Mouse (Mus musculus) limb, embryonic 14.5 days (tissue): ENCODE measurements around the gene Slc9a5. TPM values are rescaled to one million over a fixed set of nuclear protein-coding genes. Genes with fewer than 3 reads are reported as not detected.

Source experiments
- ATAC-seq: fragments of 200-750 bp; cut with Nextera tagmentation; 2 replicates; pipeline ENCODE4 v1.8.0; 2017; ENCODE audit warnings: low read depth, moderate number of reproducible peaks, moderate TSS enrichment; ENCODE audit not compliant: low FRiP score
- DNase-seq: peaks from one replicate; pipeline ENCODE4 v3.0.0-alpha.2; 2015; ENCODE audit warnings: low spot score
- H3K27ac ChIP-seq: fragments of 300-500 bp; sonication (generic); replicated peaks from 2 replicates; pipeline ENCODE4 v1.5.1; 2014; ENCODE audit warnings: low read depth, mild to moderate bottlenecking, low read length, moderate library complexity, mixed read lengths
- H3K27me3 ChIP-seq: fragments of 300-500 bp; sonication (generic); 2 replicates; pipeline ENCODE4 v1.6.1; 2014; ENCODE audit warnings: low read length, mixed read lengths; ENCODE audit not compliant: control insufficient read depth, insufficient read depth
- H3K36me3 ChIP-seq: fragments of 300-500 bp; sonication (generic); 2 replicates; pipeline ENCODE4 v1.6.1; 2014; ENCODE audit warnings: mild to moderate bottlenecking, low read length, moderate library complexity, mixed read lengths; ENCODE audit not compliant: control insufficient read depth, insufficient read depth
- H3K4me1 ChIP-seq: fragments of 300-500 bp; sonication (generic); 2 replicates; pipeline ENCODE4 v1.6.1; 2014; ENCODE audit warnings: antibody characterized with exemption, low read length, mixed read lengths; ENCODE audit not compliant: control insufficient read depth, insufficient read depth
- H3K4me2 ChIP-seq: fragments of 300-500 bp; sonication (generic); replicated peaks from 2 replicates; pipeline ENCODE4 v1.6.1; 2014; ENCODE audit warnings: low read depth, mild to moderate bottlenecking, low read length, moderate library complexity; ENCODE audit not compliant: severe bottlenecking
- H3K4me3 ChIP-seq: fragments of 300-500 bp; sonication (generic); replicated peaks from 2 replicates; pipeline ENCODE4 v1.5.1; 2014; ENCODE audit warnings: low read length
- H3K9ac ChIP-seq: fragments of 300-500 bp; sonication (generic); 2 replicates; pipeline ENCODE4 v1.6.1; 2014; ENCODE audit warnings: mild to moderate bottlenecking, low read depth, low read length, moderate library complexity; ENCODE audit not compliant: severe bottlenecking
- H3K9me3 ChIP-seq: fragments of 300-500 bp; sonication (generic); 2 replicates; pipeline ENCODE4 v1.6.1; 2016; ENCODE audit warnings: low read length; ENCODE audit not compliant: control insufficient read depth
- POLR2A ChIP-seq: fragments of 200-500 bp; IDR thresholded peaks from 2 replicates; pipeline ENCODE4 v1.8.0; 2012; ENCODE audit warnings: inconsistent platforms, mild to moderate bottlenecking, moderate library complexity, borderline replicate concordance; ENCODE audit not compliant: insufficient read depth, insufficient read length; ENCODE audit errors: extremely low read depth
- WGBS: fragments of 180-500 bp; shearing (Covaris S2); extraction: QIAGEN DNeasy Blood & Tissue Kit; methylation state at CpG from one replicate; pipeline ENCODE4 v1.1.7; 2014; 5-methylcytosine and 5-hydroxymethylcytosine counted together
- polyA plus RNA-seq, 2 experiments: library from polyadenylated mRNA; depleted of rRNA in 1 of 2; stranded (reverse) in 1 of 2; unstranded in 1 of 2; fragments of >200 nt; fragmentation: Nextera tagmentation in 1 of 2; extraction: Ambion mirVana in 1 of 2; gene quantifications; 2 replicates each; pipeline versions ENCODE4 v1.2.1 to v1.2.3; 2012 to 2014

Gene Slc9a5
- polyA plus RNA-seq (2012; rRNA removed): 43.5 and 58.8 TPM in 2 replicates
- 5.6 and 6.5 TPM in 2 replicates for polyA plus RNA-seq (2014; fragmentation: Nextera tagmentation; extraction: Ambion mirVana)

DNA sequence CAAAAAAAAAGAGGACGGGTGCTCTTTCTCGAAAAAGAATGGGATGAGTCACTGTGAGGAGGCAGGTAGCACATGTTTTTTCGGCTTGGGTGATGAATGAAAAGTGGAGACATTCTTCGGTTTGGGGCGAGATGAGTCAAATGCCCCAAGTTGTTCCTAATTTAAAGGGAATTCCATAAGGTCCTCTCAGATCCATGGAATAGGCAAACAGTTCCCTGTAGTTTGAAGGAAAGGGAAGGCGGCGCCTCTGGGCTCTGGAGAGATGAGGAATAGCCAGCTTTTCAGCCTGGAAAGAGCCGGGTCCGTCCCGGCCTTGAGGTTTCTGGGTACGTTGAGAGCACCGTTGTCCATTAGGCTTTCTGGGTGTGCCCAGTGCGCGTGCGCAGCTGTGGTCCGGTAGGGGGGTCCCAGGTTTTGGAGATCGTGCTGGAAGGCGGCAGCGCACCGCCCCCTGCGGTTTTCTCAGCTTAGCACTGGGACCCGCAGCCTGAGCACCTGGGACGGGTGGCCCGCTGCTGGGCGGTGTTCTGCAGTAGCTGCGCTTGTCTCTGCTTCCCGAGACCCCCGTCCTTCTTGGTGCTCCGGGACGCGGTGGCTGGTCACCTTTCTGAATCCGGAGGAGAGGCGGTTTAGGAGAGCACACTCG lies at the start of gene Slc9a5:
Gene Slc9a5, plus strand, starts transcription at position 394 of the 646 bp plus-strand sequence.
- under 1% methylated on average over 34 of the region's 34 CpGs for WGBS
- ATAC-seq (peak; percentile 8; the same call in 1 of the 2 replicates), DNase-seq (peak; percentile 80)
- Histone ChIP-seq H3K27me3 (no peaks in the 10 kb centered on the region), H3K9ac (peak within 1 kb of the TSS; percentile 70), H3K9me3 (no peaks in the 10 kb centered on the region), H3K4me3 (peak within 1 kb of the TSS; percentile 68), H3K4me2 (peak within 1 kb of the TSS; percentile 70), H3K27ac (peak within 1 kb of the TSS; percentile 76), H3K4me1 (peaks cover 16% of the 10 kb centered on the region), H3K36me3 (no peaks in the 10 kb centered on the region)
- no peak for TF ChIP-seq POLR2A

DNA sequence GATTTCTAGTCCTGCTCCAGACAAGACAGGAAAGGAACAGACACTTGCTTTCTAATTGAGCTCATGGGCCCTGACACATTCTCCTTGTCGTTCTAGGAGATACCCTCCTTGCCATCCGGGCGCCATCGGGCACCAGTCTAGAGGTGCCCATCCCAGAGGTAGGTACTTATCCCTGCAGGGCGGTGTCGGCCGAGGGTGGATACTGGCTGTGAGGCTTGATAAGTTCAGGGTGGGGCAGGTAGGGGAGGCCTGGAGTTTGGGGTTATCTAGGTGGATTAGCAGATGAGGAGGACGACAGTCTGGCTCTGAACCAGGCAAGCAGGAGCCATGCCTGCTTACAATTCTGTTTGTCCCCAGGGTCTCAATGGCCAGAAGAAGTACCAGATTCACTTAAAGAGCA lies 48.7 kb upstream of the Slc9a5 start:
- no peaks in the 10 kb centered on the region for H3K27me3 ChIP-seq
- no peaks in the 10 kb centered on the region for H3K9me3 ChIP-seq
- WGBS: 93% methylated on average over 8 of the region's 8 CpGs
- no peak overlapping the region for H3K9ac ChIP-seq
- no peak overlapping the region for H3K27ac ChIP-seq
- peaks cover 59% of the 10 kb centered on the region for H3K36me3 ChIP-seq
- H3K4me2 ChIP-seq: no peak overlapping the region
- no peak for TF ChIP-seq POLR2A
- H3K4me1 ChIP-seq: peaks cover 21% of the 10 kb centered on the region
- DNase-seq (no peak), ATAC-seq (no peak)
- H3K4me3 ChIP-seq: no peak overlapping the region

- Histone ChIP-seq H3K27ac (no peak overlapping the region), H3K4me2 (no peak overlapping the region)
- TF ChIP-seq POLR2A: no peak
Measured at GRCm38 (mm10) chr8:105303396-105303795, 45.2 kb upstream of the Slc9a5 start.

GRCm38 (mm10) chr8:105303874-105304273 lies 44.8 kb upstream of the Slc9a5 start:
- Histone ChIP-seq H3K4me2 (no peak overlapping the region), H3K27ac (no peak overlapping the region), H3K36me3 (peaks cover 77% of the 10 kb centered on the region), H3K27me3 (no peaks in the 10 kb centered on the region), H3K4me3 (no peak overlapping the region), H3K9ac (no peak overlapping the region), H3K9me3 (no peaks in the 10 kb centered on the region), H3K4me1 (peaks cover 20% of the 10 kb centered on the region)
- DNase-seq (no peak), ATAC-seq (no peak)
- WGBS: 81% methylated on average over 9 of the region's 9 CpGs
- no peak for TF ChIP-seq POLR2A

More at GRCm38 (mm10) chr8:105303396-105303795, 45.2 kb upstream of the Slc9a5 start:
- WGBS: 83% methylated on average over 8 of the region's 8 CpGs
- Histone ChIP-seq H3K4me3 (no peak overlapping the region), H3K27me3 (no peaks in the 10 kb centered on the region), H3K4me1 (peaks cover 25% of the 10 kb centered on the region), H3K36me3 (peaks cover 74% of the 10 kb centered on the region), H3K9me3 (no peaks in the 10 kb centered on the region), H3K9ac (no peak overlapping the region)
- ATAC-seq: no peak
- no peak for DNase-seq

DNA sequence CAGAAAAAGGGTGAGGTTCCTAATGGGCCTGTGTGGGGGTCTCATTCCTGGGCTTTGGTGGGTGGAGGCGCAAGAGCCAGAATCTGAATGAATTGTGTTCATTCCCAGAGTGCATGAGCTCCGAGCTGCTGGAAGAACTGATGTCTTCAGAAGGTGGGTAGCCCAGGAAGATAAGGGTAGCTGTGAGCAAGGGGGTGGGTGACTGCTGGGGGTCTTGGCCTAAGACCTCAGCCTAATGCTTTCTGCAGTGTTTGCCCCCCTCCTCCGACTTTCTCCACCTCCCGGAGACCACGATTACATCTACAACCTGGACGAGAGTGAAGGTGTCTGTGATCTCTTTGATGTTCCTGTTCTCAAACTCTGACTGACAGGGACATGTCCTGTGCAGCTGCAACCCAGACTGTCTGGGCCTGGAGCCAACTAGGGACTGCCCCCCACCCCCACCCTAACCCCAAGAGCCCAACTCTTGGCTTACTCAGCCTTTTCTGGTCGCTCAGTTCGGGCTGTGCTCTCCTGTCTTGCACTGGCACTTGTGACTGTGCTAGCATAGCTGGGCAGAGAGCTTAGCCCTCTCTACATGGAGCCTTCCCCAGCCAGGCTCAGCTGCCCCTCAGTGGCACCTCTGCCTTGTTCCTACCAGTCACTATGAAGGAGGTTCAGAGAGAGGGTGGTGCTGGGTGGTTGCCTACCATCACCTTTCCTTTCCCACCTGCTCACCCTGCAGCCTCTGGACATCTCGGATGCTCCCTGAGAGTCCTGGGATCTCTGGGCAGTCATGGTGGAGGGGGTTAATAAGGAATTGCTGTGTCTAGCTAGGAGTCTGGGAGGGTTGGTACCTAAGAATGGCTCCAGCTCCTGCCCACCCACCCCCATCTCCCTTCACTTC lies 44.1 kb upstream of the Slc9a5 start:
- no peak for TF ChIP-seq POLR2A
- peak overlapping the region; percentile 66; the same call in 1 of the 2 replicates for H3K4me2 ChIP-seq
- no peaks in the 10 kb centered on the region for H3K27me3 ChIP-seq
- peaks cover 18% of the 10 kb centered on the region for H3K4me1 ChIP-seq
- peaks cover 77% of the 10 kb centered on the region for H3K36me3 ChIP-seq
- H3K27ac ChIP-seq: peak overlapping the region; percentile 38; the same call in 1 of the 2 replicates
- DNase-seq (peak; percentile 17), ATAC-seq (peak; percentile 11; the same call in 1 of the 2 replicates)
- H3K4me3 ChIP-seq: no peak overlapping the region
- H3K9me3 ChIP-seq: no peaks in the 10 kb centered on the region
- WGBS: 65% methylated on average over 9 of the region's 9 CpGs
- no peak overlapping the region for H3K9ac ChIP-seq
